Mouse (Mus musculus) mouse trophoblast stem cell (cell line): ENCODE measurements around the gene Castor2.

Source experiments
- in situ Hi-C, 2 experiments: fragments of 300-500 bp; cut with MseI, MboI; formaldehyde crosslinking; loops; 2 replicates in 1 of 2; 3 replicates in 1 of 2; pipeline ENCODE4 v1.15.1; 2025

Castor2 gene

DNA sequence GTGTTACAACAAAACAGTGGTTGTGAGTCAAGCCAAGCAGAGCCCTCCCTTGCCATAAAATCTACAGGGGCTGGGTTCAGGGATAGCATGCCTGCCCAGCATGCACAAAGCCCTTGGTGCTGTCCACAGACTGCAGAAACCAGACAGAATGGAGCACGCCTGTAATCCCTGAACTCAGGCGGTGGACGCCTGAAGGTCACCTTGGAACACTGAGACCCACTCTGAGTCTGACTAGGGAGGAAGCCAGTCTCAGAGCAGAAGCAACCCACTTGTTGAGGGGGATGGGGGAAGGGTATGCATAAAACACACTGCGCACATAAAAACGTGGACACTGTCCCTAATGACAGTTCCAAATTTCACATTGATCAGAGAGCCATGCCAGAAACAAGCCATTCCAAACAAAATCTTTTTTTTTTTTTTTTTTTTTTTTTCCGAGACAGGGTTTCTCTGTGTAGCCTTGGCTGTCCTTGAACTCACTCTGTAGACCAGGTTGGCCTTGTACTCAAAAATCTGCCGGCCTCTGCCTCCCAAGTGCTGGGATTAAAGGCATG, 56.5 kb downstream of the Castor2 start:
- in situ Hi-C loops, result no loop called here

DNA sequence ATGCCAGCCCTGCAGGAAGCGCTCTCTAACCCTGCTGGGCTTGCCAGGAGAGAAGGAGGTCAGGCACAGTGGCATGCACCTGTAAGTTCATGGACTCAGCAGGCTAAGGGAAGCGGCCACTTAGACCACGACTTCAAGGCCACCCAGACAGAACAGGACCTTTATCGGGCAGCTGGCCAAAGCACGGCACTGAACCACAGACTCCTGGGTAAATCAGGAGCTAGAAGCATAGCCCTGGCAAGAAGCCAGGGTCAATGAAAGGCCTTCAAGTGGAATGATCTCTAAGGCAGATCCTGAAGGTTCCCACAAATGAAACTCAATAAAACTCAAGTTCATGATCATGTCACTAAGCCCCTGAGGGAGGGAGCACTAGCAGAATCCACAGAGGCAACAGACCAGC, 65.2 kb downstream of the Castor2 start:
- in situ Hi-C loops, result no loop called here

DNA sequence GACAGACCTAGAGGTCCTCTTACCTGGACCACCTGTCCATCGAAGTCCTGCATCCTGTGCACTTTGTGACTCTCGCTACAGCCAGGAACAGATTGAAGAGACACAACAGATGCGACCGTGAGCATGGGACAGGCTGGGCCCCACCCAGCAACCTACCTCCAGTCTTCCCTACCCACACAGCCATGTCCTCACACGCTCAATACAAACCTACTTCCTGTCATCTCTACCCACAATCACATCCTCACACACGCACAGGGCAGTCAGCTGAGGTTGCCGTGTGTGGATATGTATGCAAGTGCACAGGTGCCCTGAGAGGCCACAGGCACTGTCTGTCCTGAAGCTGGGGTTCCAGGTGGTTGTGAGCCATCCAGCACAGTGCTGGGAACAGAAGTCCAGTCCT, 67.1 kb downstream of the Castor2 start:
- in situ Hi-C loops, result no loop called here

DNA sequence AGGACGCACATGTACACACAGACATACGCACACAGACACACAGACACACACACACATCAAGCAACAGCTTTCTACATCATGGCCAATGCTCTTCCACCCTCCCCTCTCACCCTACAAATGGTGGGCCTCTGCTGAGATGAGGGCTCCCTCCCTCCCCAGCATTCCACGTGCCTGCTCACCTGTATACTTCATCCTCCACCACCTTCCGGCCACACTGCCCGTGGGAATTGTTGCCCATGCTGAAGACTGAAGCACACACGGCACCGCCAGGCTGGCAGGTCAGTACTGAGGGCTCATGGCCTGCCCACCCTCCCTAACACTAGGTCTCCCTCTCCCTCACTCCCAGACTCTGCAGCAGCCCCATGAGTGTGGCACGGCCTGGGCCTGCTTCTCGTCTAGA, 68.5 kb downstream of the Castor2 start:
- in situ Hi-C loops, result no loop called here

DNA sequence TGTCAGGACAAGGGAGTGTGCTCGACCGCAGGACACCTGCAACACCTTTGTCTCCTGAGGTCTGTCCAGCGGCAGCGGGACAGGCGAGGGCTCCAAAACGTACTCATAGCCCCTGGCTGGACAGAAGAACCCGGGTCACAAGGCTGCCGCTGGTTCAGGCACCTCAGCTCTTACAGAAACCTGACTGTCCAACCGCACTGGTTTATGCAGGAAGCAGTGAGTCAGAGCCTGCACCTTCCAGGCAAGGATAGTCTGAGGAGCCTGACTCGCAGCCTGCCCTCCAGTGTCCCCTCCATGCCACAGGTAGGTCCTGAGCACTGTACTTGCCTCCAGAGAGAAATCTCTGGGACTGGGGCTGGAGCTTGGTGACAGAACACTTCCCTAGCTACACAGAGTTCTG, 69.7 kb downstream of the Castor2 start:
- in situ Hi-C loops, result no loop called here

DNA sequence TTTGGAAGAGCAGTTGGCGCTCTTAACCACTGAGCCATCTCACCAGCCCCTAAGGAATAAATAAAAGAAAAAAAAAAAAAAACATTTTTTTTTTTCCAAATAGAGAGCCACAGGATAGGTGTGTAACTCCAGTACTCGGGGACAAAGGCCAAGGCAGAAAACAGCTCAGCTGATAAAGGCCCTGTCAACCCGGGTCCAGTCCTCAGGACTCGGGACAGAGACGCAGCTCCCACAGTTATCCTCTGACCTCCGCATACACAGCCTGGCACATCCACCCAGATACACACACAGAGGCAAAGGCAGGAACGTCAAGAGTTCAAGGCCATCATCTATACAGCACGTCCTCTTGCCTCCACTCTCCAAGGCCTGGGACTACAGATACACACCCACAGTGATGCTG, 70.7 kb downstream of the Castor2 start:
- in situ Hi-C loops, result no loop called here

DNA sequence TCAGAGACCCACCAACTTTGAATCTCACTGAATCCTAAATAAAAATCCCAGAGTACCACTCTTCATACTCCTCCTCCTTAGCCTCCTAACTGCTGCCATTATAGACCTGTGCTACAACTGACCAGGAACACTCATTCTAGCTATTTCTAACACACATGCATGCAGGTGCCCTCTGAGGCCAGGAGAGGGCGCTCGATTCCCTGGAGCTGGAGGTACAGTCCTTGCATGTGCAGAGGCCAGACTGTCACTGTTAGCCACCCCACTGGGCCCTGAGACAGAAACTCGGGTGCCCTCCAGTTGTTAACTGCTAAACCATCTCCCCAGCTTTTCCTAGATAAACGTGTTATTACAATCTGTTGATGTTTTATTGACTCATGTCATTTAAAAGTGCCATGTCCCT, 73.7 kb downstream of the Castor2 start:
- in situ Hi-C loops, result no loop called here

DNA sequence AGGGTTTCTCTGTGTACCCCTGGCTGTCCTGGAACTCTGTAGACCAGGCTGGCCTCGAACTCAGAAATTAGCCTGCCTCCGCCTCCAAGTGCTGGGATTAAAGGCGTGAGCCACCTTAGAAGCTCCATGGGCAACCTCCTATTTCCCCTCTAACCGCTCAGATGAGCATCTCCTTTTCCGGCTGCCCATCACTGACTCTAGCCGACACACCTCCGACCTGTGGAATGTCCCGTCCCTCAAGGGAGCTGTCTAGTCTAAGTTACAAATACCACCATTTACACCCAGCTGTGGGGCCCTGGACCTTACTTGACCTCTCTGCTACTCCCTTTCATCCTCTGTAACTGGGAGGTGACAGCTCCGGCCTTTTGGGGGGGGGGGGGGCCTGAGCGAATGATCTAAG, 76.2 kb downstream of the Castor2 start:
- in situ Hi-C loops, result no loop called here

DNA sequence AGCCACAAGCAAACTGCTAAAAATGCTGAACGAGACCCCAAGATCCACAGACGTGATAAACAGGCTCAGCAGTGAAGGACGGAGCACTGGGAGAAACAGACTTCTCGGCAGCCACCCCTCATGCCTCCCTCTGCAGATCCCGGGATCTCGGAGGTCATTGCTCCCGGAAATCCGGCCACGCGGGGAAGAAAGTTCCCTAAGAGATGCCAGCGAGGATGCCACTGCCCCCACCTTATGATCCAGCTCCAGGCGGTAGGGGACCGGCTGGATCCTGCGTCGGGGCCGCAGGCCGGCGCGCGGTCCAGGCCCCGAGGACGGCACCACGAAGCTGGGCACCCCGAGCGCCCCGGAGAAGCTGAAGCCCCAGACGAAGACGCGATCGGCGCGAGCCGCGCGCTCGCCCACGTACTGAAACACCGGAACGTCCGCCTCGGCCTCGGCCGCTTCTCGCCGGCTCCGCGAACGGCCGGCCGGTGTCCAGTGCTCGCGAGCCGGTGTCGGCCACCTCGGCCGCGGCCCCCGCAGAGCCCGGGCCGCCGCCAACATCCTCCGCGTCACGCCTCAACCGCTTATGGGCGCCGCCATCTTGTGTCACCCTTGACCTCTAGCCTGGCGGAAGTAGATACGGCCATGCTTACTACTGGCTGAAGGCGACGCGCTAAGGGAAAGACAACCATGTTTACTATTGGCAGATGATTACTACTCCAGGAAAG, 76.8 kb downstream of the Castor2 start, which contains the start of gene Rcc1l:
TSS of gene Rcc1l (minus strand) at position 606 of the 713 bp plus-strand sequence.
- in situ Hi-C loops, result no loop called here

DNA sequence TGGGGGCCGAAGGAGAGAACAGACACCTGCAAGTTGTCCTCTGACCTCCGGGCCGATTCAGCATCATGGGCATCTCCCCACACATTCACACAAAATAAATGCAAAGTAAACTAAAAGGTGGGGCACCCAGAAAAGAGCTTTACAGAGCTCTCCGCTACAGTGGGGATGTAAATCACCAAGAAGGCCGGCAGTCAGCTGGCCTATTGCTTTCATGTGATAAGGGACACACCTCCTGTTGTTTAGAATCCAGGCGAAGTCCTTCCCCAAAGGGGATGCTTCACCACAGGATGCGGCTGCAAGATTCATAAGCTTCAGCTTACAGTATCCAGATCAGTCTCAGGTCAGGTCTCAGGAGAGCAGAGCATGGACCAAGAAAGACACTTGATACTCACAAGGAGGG, 79.0 kb downstream of the Castor2 start:
- in situ Hi-C loops, result no loop called here

DNA sequence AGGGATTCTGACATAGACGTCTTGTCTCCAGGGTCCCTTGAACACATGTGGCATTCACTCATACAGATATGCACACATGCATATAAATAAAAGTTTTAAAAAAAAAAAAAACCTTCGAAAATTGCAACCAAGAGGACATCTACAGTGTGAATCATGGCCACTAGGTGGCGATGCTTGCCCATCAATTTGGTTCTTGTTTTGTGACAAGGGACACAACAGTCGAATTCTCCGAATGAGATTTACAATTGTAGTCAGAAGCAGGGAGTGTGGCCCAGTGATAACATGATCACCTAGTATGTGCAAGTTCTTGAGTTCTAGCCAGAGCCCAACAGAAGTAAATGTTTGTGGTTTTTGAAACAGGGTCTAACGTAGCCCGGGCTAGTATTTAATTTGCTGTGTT, 80.4 kb downstream of the Castor2 start:
- in situ Hi-C loops, result no loop called here

DNA sequence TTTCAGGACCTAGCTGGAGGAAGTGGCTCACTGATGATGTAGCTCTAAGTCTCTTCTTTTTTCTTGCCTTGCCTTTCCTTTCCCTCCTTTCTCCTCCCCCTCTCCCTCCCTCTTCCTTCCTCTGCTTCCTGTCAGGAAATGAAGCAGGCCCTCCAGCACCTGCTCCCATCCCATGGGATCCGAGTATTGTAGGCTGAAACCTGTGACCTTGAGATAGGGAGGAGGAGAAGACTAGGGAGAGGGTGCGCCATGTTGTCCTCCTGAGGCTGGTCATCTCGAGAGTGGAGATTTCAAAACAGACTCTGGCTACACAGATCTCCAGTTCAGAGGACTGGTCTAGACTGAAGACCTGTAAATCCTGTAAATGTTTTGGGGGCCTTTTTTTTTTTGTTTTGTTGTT, 82.7 kb downstream of the Castor2 start:
- in situ Hi-C loops, result no loop called here

DNA sequence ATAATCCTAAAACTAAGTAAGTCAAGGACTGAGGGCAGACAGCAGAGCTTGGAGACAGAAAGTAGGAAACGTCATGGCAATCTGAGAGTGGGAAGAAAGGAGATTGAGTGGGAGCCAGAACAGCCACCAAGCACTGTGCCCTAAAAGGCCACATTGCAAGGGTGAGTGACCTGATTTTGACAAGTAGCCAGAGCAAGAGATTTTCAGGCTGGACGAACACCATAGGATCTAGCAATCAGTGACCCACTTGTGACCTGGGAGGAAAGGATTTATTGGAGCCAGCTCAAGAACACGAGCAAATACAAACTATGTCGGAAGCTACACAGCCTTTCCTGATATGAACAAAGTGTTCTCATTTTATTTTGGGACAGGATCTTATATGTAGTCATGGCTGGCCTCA, 83.2 kb downstream of the Castor2 start:
- in situ Hi-C loops, result no loop called here

DNA sequence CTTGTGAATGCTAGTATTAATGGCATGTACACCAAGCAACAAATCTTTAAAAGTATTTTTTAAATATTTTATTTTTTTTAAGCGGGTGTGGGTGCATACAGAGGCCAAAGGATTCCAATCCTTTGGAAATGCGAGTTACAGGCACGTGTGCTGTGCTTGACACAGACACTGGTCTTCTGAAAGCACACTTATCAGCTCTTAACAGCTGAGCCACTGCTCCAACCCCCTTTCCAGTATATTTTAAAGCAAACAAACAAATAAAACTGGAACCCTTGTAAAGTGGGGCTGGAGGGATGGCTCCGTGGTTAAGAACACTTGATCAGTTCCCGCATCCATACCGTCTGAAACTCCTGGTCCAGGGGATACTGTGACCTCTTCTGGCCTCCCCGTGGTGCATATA, 83.7 kb downstream of the Castor2 start:
- in situ Hi-C loops, result no loop called here

DNA sequence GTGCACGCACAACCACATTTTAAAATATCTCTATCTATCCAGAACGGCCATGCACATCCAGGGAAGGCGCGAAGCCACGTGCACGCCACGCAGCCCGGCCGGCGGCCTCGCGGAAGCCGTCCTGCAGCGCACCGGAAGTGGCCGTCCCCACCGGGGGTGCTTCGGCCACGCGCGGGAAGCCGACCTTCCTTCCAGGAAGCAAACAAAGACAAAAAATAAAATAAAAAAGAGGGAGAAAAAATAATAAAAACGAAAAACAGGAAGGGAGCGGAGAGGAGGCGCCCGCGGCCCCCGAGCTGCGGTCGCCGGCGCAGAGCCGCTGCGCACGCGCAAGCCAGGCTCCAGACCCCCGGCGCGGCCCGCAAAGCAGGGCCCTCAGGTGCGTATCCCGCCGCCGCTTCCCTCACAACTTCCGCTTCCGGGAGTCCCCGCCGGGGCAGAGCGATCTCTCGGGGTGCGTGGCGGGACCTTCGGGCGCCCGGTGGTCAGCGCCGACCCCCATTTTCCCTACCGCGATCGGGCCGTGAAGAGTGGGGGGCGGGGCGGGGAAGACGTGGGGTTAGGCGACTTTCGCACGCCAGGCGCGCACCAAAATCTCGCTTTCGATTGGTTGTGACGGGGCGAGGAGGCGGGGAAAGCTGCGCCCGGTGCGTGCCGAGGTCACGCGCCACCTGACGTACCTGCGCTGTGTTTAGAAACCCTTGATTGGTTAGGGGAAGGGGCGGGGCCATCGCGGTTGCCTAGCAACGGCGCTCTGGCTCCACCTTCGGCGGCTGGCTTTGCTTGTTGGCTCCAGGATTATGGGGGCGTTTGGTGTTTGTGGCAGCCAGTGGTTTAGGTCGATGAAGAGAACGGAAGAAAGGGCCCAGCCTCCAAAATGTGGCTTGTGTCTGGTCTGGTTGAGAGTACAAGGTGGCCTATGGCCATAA, 84.6 kb downstream of the Castor2 start, which contains the start of gene Gtf2ird2:
TSS of gene Gtf2ird2 (plus strand) at position 140 of the 929 bp plus-strand sequence.
- in situ Hi-C loops, result no loop called here

DNA sequence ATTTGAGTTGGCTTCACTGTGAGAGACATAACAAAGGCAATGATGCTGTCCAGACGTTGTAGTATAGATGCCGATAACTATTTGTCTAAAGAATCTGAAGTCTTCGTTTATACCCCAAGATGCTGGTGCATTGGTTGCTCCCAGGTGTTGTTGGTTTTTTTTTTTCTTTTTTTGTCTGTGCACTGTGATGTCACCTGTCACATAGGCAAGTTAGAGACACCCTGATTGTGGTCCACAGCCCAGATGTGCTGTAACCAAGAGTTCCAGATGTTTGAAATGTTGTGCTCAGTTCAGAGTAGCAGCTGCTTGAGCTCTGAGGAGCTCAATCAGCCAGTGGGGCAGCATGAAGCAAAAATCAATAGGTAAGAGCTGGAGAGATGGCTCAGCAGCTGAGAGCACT, 86.5 kb downstream of the Castor2 start:
- in situ Hi-C loops, result loop anchor here (5.0 kb wide), 1 partner anchor 156 kb away; no protein-coding TSS in a partner anchor

DNA sequence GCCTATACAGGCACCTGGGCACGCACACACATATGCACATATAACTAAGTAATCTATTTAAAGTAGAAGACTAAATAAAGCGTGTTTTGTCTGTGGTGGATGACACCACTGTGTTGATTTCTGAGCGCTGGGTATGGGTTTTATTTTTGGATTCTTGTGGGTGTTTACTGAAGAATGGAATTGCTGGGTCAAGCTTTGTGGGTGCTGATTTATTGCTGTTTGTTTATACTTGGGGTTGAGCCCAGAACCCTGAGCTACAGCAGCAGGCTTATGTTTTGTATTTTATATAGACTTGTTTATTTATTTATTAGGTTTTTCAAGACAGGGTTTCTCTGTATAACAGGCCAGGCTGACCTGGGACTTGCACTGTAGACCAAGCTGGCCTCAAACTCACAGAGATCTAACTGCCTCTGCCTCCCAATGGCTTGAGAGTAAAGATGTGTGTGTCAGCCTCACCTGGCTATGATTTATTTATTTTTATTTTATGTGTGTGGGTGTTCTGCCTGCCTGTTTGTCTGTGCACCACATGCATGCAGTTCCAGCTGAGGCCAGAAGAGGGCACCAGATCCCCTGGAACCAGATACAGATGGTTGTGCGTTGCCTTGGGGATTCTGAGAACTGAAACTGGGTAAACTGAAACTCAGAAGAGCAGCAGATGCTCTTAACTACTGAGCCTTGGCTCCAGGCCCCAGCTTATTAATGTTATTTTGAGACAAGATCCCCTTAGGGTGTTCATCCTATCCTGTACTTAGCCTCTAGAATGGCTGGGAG, 87.6 kb downstream of the Castor2 start:
- in situ Hi-C loops, result loop anchor here (5.0 kb wide), 1 partner anchor 155 kb away; no protein-coding TSS in a partner anchor

DNA sequence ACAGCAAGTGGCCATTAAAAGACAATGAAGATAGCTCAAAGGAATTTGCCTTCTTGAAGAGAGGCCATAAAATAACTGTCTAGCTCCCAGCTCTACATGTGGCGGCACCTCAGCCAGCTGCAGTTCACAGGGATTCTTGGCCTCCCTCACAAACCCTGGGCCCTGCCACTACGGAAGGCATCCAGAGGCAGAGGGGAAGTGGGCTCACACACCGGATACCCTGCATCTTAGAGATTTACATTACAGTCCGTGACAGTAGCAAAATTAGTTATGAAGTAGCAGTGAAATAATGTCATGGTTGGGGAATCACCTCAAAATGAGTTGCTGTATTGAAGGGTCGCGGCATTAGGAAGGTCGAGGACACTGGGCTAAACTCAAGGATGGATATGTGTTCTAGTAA, 89.1 kb downstream of the Castor2 start:
- in situ Hi-C loops, result loop anchor here (5.0 kb wide), 1 partner anchor 154 kb away; no protein-coding TSS in a partner anchor

DNA sequence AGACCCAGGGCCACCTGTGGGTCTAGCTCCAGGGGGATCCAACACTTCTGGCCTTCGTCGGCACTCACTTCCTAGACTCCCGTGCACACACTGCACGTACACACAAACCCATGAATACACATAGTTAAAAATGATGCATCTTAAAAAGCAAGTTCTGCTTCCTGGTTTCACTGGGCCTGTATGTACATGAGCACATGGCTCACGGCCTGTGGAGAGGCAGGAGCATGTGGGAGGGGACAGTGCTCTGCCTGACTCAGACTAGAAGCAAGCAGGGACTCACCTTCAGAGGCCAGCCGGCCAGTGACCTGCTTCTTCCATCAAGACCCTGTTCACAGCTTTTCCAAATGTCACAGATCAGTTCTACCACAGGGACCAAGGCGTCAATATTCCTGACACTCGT, 94.2 kb downstream of the Castor2 start:
- in situ Hi-C loops, result no loop called here
